Mouse (Mus musculus) brown adipose tissue, adult 24 weeks (tissue): ENCODE data around the gene Sema3f. TPM values are rescaled to one million over a fixed set of nuclear protein-coding genes. Genes with fewer than 3 reads are reported as not detected.

Experiments used
- polyA plus RNA-seq: library from polyadenylated mRNA; stranded (reverse); fragments of >200 nt; gene quantifications from 2 replicates; pipeline ENCODE4 v1.2.4, GENCODE M21; 2012; ENCODE audit not compliant: missing spikeins, insufficient read depth, insufficient read length

The Sema3f gene
- polyA plus RNA-seq, 1 experiment, result 3.1 TPM

Other genes with a start within 250 kb of the Sema3f start
- 11.9 and 14.1 TPM in 2 replicates for gene Tmem115, start 176.5 kb downstream of the Sema3f start, polyA plus RNA-seq
- gene Cyb561d2, start 168.3 kb downstream of the Sema3f start, polyA plus RNA-seq, result 6.1 and 6.3 TPM in 2 replicates
- 19.2 and 22.5 TPM in 2 replicates for gene Nprl2, start 168.2 kb downstream of the Sema3f start, polyA plus RNA-seq
- not detected in 2 replicates for gene Zmynd10, start 163.2 kb downstream of the Sema3f start, polyA plus RNA-seq
- 10.9 and 15.2 TPM in 2 replicates for gene Rassf1, start 158.9 kb downstream of the Sema3f start, polyA plus RNA-seq
- gene Tusc2, start 147.2 kb downstream of the Sema3f start, polyA plus RNA-seq, result 31.2 and 49.0 TPM in 2 replicates
- 14.1 and 14.2 TPM in 2 replicates for gene Hyal2, start 142.5 kb downstream of the Sema3f start, polyA plus RNA-seq
- 25.2 and 46.4 TPM in 2 replicates for gene Hyal1, start 133.5 kb downstream of the Sema3f start, polyA plus RNA-seq
- 25.9 and 31.3 TPM in 2 replicates for gene Naa80, start 131.6 kb downstream of the Sema3f start, polyA plus RNA-seq
- 0.63 TPM in 1 of 2 replicates, not detected in the other for gene Hyal3, start 129.7 kb downstream of the Sema3f start, polyA plus RNA-seq
- 21.6 and 23.7 TPM in 2 replicates for gene Ifrd2, start 122.8 kb downstream of the Sema3f start, polyA plus RNA-seq
- 3.3 and 3.8 TPM in 2 replicates for gene Sema3b, start 101.2 kb downstream of the Sema3f start, polyA plus RNA-seq
- gene Gnai2, start 75.1 kb downstream of the Sema3f start, polyA plus RNA-seq, result 87.2 and 112 TPM in 2 replicates
- gene Slc38a3, start 40.9 kb downstream of the Sema3f start, polyA plus RNA-seq, result 0.83 and 3.3 TPM in 2 replicates
- not detected in 2 replicates for gene Gnat1, start 30.8 kb downstream of the Sema3f start, polyA plus RNA-seq
- 37.4 and 47.2 TPM in 2 replicates for gene Rbm5, start 60.5 kb upstream of the Sema3f start, polyA plus RNA-seq
- gene Rbm6, start 162.8 kb upstream of the Sema3f start, polyA plus RNA-seq, result 17.6 and 20.0 TPM in 2 replicates
- gene Mon1a, start 177.7 kb upstream of the Sema3f start, polyA plus RNA-seq, result 12.6 and 14.3 TPM in 2 replicates
- gene Mst1r, start 196.4 kb upstream of the Sema3f start, polyA plus RNA-seq, result 0.36 and 1.4 TPM in 2 replicates
- not detected in 2 replicates for gene Actl11, start 218.0 kb upstream of the Sema3f start, polyA plus RNA-seq
- not detected in 2 replicates for gene Camkv, start 225.2 kb upstream of the Sema3f start, polyA plus RNA-seq
- gene Traip, start 239.7 kb upstream of the Sema3f start, polyA plus RNA-seq, result not detected in 2 replicates